Mouse (Mus musculus) bone marrow, adult 2 months (tissue): ENCODE results near the gene Alkbh4.
"Not testable (repeated sequence)": the region's sequence is repeated elsewhere in the genome, so short reads cannot be mapped to it uniquely, and the experiment has no call there.

ENCODE experiments used
- CTCF ChIP-seq: fragments of 200-500 bp; IDR thresholded peaks from 2 replicates; pipeline ENCODE4 v1.5.1; 2011; ENCODE audit warnings: low read length, control low read depth; ENCODE audit not compliant: control insufficient read depth, insufficient read depth
- POLR2A ChIP-seq: fragments of 200-500 bp; IDR thresholded peaks from 2 replicates; pipeline ENCODE4 v1.6.1; 2011; ENCODE audit warnings: low read depth, mild to moderate bottlenecking, control low read depth, low read length, borderline replicate concordance; ENCODE audit not compliant: control insufficient read depth

- TF ChIP-seq POLR2A, CTCF: not testable (repeated sequence)
Measured at GRCm38 (mm10) chr5:136113546-136113945, 22.4 kb upstream of the Alkbh4 start.
